Mouse (Mus musculus): ENCODE data around the gene Actl11.

Gene Actl11

GRCm38 (mm10) chr9:107928169-107928568, at the start of gene Actl11:
Actl11 (plus strand) TSS chr9:107928469.
- DNase-seq = no peak

- no peak for DNase-seq
Measured at GRCm38 (mm10) chr9:107880411-107880810, 47.9 kb upstream of the Actl11 start.

GRCm38 (mm10) chr9:107887804-107888266, 40.4 kb upstream of the Actl11 start, which contains the start of gene Mon1a:
Mon1a (plus strand) TSS chr9:107888151.
- peak; percentile 72 for DNase-seq

- peak; percentile 63 for DNase-seq
Measured at GRCm38 (mm10) chr9:107888267-107888850, 39.9 kb upstream of the Actl11 start.

- no peak for DNase-seq
Measured at GRCm38 (mm10) chr9:107890260-107890659, 38.0 kb upstream of the Actl11 start.

GRCm38 (mm10) chr9:107891023-107891422, 37.2 kb upstream of the Actl11 start:
- DNase-seq = no peak

- no peak for DNase-seq
Measured at GRCm38 (mm10) chr9:107898563-107898962, 29.7 kb upstream of the Actl11 start.

- no peak for DNase-seq
Measured at GRCm38 (mm10) chr9:107899855-107900254, 28.4 kb upstream of the Actl11 start.

GRCm38 (mm10) chr9:107900840-107901626, 27.2 kb upstream of the Actl11 start:
- peak; percentile 89 for DNase-seq

- DNase-seq = no peak
Measured at GRCm38 (mm10) chr9:107901627-107901914, 26.7 kb upstream of the Actl11 start.

- peak; percentile 91 for DNase-seq
Measured at GRCm38 (mm10) chr9:107904726-107905125, 23.5 kb upstream of the Actl11 start.

- DNase-seq = no peak
Measured at GRCm38 (mm10) chr9:107906252-107906966, 21.9 kb upstream of the Actl11 start, which contains the start of gene Mst1r. Mst1r (plus strand) TSS chr9:107906873.

GRCm38 (mm10) chr9:107906967-107907800, 21.1 kb upstream of the Actl11 start:
- no peak for DNase-seq

- DNase-seq = no peak
Measured at GRCm38 (mm10) chr9:107907801-107908120, 20.5 kb upstream of the Actl11 start.

- no peak for DNase-seq
Measured at GRCm38 (mm10) chr9:107908410-107909158, 19.7 kb upstream of the Actl11 start.

GRCm38 (mm10) chr9:107910025-107910769, 18.1 kb upstream of the Actl11 start:
- no peak for DNase-seq

GRCm38 (mm10) chr9:107914764-107915420, 13.4 kb upstream of the Actl11 start:
- no peak for DNase-seq

- DNase-seq = peak; percentile 38
Measured at GRCm38 (mm10) chr9:107917895-107918608, 10.2 kb upstream of the Actl11 start.

GRCm38 (mm10) chr9:107918884-107919283, 9.4 kb upstream of the Actl11 start:
- DNase-seq = no peak

- no peak for DNase-seq
Measured at GRCm38 (mm10) chr9:107919441-107919840, 8.8 kb upstream of the Actl11 start.
